Mouse (Mus musculus) urinary bladder, postnatal 10 days (tissue): ENCODE results near the gene Sec31b.

Experiments
- DNase-seq: peaks from one replicate; pipeline ENCODE4 v3.0.0; 2022; ENCODE audit warnings: low spot score

Gene Sec31b

DNA sequence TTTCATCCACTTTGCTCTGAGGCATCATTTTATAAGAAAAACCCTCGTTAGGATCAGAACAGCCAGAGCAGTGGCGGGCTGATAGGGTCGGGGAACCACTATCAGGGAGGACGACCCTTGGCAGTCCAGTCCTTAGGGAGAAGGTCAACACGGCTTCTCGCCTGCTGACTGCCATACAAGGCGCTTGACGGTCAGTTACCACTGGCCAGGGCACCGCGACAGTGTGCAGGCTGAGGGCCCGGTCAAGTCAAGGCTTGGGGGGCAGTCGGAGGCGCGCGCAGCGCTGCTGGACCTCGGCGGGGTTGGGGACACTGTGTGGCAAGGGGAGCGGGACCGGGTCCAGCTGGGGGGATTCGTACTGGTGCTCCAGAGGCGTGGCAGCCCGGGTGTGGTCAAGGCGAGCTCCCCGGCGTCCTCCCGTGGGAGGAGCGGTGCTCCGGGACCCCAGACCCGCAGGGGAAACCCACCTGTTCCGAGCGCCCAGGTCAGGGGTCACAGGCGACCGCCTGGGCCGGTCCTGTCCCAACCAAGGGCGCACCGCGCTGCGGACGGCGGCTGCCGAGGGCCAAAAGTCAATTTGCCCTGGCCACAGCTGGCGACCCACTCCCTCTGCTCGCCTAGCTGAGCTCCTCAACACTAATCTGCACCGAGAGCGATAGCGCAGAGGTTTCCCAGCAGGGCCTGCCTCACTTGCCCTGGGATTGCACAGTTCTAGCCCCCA lies at the start of gene Sec31b:
TSS of gene Sec31b (minus strand) at position 544 of the 721 bp plus-strand sequence.
- no peak for DNase-seq

DNA sequence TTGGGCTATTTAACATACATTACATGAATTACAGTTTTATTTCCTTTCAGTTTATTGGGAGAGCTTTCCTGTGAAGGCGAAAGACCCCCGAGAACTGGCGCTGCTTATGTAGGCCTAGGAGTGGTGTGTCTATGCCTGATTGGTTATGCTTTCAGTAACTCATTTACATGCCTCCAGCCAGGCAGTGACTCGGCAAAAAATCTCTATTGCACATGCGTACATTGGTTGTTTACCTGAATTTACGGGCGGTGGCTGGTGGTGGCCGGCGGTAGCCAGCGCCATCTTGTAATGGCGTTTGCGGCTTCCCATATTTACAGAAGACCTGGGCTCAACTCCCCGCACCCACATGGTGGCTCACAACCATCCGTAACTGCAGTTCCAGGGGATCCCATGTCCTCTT lies 48.5 kb upstream of the Sec31b start:
- DNase-seq = no peak

DNA sequence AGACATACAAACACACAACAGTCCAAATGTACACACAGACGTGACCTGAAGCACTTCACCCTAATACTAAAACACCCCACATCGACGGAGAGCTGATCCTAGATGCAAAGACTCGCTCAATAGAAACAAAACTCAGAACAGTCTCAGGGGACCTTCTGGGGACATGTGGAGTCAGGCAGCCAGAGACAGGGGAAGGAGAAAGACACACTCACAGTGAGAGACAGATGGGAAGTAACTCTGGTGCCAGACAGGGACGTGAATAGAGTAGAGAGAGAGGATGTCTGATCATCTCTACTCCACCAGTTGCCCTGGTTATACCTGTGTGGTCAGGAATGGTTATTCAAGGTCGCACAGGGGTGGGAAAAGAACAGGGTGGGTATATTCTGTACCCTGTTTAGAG lies 46.0 kb upstream of the Sec31b start:
- DNase-seq = no peak

DNA sequence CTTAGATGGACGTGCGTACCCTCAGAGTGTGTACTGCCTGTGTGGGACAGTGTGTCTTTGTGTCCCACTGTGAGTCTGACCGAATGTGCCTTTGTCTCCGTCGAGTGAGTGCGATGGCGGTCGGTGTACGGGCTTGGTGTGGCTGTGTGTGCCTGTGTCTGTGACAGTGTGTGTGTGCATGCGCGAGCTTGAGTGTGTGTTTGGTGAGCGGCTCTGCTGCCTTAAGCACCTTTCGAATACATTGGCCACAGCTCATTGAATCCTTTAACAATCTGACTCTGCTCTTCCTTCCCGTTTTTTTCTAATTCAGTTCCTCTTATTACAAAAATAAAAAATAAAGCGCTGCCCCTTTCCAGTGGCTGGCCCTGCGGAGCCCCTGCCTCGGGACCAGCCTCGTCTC lies 45.3 kb upstream of the Sec31b start:
- DNase-seq = no peak

DNA sequence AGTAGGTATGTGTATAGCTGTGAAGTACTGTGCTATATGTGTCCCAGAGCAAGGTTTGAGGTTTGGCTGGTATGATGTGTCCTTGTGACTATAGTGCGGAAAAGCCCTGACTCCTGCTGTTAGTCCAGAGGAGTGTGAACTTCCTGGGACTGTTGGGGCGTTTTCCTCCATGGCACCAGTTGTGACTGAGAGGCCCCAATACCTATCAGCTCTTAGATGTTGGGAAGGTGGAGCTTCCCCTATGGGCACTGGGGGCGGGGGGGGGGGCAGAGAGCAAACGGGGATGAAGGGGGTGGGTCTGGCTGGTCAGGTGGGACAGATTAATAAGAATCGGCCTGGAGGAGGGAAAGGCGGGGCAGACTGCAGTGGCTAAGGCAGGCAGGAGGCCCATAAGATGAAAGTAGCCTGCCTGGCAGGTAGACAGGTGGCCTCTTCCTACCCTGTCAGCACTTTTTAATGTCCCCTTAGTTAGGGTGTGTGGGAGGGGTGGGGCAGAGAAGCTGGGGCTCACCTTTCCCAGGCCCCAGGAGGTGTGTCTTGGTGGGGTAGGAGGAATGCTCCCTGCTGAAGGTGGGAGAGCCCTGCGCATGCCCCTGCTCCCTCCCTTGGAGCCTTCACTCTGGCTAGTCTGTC lies 44.0 kb upstream of the Sec31b start:
- no peak for DNase-seq

DNA sequence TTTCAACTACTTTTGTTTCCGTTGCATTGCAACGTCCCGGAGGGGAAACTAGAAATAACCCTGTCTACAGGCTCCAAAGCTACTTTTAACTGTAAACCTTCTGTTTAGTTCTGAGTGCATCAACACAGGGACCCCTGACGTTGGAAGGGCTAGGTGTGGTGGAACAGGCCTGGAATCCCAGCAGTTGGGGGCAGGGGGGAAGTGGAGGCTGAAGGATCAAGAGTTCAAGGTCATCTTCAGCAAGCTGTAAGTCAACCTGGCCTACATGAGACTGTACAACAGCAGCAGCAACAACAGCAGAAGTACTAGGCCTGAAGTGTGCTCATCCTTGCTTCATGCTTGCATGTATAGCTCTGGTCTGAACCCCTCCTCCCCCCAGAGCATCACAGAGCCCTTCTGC lies 42.4 kb upstream of the Sec31b start:
- DNase-seq = no peak

DNA sequence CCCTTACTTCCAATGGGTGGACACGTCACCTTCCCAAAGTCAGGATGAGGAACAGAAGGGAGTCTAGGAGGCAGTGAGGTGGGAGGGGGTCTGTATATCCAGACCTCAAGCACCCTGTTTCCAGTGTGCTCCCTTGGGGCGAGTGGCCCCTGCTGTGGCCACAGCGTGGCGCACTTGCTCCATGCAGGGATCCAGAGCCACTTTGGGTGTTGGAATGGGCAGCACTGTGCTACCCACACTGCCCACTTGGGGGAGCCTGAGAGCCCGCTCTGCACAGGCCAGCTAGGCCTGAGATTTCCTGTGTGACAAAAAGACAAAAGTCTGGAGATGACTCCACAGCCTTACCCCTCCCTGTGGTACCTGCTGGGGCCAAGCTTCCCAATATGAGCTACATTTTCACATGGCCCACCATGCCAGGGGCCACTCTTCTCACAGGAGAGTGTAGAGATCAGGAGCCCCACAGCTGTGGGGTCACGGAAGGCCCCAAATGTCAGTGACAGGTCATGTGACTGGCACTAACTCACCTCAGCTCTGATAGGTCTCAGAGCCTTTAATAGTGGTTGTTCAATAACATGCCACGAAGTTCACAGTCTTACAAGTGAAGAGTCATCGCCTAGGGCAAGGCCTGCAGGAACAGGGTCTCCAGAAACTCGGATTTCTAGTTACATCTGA lies 37.1 kb upstream of the Sec31b start:
- peak; percentile 77 for DNase-seq

DNA sequence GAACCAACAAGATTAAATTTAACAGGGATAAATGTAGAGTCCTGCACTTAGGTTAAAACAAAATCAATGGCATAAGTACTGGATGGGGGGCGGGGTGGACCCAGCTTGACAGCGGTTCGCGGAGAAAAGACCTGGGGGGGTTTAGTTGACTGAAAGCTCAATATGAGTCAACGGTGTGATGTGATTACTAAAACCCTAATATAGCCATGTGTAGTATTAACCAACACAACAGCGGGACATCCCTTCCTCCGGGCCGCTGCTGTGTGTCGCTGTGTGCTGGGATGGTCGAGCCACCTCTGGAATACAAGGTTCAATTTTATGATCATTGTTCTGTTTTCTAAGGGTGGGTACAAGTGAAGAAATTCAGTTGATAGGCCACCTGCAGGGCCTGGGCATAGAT lies 36.4 kb upstream of the Sec31b start:
- DNase-seq = no peak

DNA sequence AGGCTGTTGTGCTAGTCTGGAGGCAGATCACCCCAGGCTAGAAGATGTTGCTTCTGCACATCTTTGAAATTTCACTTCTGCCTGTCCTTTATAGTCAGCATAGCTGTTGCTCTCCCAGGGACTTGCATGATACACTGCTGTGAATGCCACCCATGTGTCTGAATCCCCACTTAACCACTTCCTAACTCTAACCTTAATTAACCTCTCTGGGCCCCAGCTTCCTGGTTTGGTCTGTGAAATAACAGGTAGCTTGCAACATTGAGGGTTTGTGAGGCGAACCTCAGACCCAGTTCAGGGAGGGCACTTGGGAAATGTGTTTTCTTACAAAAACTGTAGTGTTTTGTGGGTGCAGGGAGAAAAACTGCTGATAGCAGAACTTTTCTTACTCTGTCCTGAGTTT lies 32.4 kb upstream of the Sec31b start:
- no peak for DNase-seq

DNA sequence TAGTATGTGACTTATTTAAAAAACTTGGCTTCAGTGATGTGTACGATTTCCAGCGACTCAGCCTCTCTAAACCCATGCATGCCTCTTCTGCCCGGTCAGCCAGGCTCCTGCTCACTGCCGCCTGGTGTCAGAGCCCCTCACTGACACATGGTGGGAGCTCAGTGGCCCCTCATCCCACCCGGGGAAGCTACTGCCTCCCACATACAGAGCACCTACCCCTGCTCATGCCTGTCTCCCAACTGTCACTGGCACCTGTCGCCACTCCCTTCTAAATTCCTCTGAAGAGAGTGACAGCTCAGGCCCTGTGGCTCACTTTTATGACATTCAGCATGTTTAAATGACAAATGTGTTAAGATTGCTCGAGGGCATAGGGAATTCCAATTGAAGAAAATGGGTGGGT lies 30.6 kb upstream of the Sec31b start:
- DNase-seq = no peak

DNA sequence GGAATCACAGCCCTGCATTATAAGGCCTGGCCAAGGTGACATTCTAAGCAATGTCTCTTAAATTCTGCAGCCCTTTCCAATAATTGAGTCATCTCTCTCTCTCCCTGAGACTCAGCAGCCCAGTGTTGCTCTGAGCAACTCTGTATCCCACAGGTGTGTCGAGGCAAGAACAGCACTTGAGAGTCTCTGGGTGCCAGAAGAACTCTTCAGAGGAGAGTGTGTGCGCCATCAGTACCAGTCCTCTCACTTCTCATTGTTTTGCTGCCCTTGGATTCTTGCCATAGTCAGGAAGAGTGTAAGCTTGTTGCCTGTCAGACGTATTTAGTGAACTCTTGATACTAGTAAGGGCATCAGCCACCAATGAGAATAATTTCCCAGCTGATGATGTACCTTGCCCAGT lies 22.1 kb upstream of the Sec31b start:
- no peak for DNase-seq

DNA sequence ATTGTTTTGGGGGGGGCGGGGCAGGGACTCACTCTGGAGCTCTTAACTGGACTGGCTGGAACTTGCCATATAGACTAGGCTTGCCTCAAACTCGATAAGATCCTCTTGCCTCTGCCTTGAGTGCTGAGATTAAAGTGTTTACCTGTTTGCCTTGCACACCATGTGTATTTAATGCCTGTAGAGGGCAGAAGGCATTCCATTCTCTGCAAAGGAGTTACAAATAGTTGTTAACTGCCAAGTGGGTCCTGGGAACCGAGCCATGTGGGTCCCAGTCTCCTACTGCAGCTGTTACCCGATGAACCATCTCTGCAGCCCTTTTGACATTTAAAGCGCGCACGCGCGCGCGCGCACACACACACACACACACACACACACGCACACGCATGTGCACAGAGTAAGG lies 18.3 kb upstream of the Sec31b start:
- DNase-seq = no peak

DNA sequence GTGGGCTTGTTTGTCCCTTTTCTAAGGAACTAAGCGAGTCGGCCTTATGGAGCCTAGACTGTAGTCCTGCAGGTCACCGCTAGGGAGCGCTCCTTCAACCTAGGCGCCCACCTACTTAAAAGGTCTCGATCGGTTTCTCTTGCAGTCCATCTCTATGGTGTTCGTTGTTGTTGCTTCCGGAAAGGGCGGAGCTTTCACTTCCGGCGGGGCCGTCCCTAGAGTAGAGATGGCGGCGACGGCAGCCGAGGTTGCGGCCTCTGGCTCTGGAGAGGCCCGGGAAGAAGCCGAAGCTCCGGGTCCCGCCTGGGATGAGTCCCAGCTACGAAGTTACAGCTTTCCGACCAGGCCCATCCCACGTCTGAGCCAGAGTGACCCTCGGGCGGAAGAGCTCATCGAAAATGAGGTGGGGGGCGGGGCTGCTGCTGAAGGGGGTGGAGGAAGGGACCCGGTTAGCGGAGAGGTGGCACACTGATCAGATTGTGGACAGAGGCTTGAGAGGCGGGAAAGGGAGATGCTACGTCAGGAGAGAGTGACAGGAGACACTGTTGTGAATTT lies 17.1 kb upstream of the Sec31b start, which contains the start of gene Hif1an:
TSS of gene Hif1an (plus strand) at position 199 of the 555 bp plus-strand sequence.
- peak; percentile 74 for DNase-seq

DNA sequence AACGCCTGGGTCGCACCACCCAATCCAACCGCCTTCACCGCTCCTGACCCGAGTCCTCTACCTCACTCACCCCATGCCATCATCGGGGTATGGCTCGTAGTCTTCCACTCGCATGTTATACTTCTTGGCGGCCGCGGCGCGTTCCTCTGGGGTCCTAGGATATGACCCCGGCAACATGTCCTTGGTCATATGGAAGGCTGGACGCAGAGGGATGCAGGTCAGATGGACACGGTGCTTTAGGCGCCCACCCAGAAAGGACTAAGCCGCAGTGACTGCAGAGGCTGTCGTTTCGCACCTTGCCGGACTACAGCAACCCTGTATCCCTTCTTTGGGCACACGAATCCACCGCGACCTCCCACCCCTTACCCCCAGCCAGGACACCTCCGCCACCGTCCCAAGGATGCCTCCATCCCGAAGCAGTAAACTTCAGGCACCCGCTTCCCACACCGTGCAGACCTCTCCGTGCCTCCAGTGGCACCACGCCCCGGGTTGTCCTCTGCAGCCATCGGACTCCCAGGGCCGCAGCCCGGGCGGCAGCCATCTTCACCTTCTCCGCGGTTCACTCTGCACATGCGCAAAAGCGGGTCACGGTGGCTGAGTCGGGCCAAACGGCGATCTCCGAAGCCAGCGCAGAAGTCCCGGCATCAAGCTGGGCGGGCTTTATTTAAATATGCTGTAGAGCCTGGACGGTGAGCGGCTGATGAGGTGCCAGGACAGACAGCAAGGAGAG lies 9.4 kb upstream of the Sec31b start, which contains the start of gene Ndufb8:
TSS of gene Ndufb8 (minus strand) at position 580 of the 730 bp plus-strand sequence.
- peak; percentile 91 for DNase-seq

DNA sequence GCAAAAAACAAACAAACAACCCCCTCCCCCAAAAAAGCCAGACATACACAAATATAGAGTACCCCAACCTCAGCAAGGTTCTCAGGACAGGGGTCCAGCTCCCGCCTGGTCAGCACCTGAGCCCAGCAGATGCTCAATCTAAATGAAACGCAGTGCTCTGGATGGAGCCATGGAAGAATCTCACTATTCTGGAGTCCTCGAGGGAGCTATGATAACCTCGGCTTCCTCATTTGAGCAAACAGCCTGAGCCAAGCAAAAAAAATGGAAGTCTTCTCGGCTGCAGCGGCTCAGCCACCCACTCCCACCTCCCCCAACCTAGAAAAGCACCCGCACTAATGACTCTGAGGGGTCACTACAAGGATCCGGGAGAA lies 8.8 kb upstream of the Sec31b start:
- DNase-seq = no peak

DNA sequence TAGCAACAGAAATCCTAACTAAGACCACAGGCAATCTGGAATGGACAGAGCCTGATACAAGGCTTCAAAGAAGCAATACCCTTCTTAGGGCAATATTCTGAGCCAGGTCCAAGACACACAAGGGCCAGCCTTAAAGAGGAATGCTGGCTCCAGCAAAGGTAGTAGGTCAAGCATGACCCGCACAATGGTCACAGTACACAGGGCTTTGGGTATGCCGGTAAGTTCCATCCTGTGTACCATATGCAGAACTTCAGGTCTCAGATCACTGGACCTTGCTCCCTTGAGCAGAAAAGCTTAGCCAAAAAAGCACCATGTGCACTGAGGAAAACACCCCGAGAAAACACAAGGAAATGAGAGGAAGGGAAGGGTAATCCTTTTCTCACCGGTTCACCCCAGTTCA lies 7.6 kb upstream of the Sec31b start:
- no peak for DNase-seq

DNA sequence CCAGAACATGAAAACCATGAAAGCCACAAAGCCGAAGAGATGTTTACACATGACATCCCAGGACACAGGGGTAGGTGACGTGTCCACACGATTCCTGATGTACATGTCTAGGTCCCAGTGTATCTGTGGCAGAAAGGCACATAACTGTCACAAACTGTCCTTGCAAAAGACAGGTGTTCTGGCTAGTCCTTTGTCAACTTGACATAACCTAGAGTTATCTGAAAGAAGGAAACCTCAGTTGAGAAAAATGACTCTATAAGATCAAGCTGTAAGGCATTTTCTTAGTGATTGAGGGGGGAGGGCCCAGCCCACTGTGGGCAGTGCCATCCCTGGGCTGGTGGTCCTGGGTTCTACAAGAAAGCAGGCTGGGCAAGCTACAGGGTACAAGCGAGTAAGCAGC lies 7.1 kb upstream of the Sec31b start, which contains the start of gene Gm20538:
TSS of gene Gm20538 (minus strand) at position 101 of the 400 bp plus-strand sequence.
- DNase-seq = no peak

DNA sequence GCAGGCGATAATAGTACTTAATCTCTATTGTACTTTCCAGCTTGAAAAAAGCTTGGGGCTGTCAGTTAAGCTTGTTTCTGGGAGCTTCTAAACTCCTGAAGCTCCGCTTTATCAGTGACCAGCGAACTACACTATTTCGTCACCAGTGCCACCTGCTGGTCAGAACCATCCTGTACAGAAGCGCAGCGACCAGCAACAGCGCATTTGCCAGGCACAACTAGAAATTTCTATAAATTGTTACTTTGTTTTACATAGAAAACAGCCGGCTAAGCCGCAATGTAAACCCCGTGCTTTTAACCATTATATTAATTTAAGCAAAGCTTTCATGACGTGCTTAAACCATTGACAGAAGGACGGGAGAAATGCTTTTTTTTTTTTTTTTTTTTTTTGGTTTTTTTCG lies 889 bp downstream of the Sec31b start:
- DNase-seq = peak; percentile 26

DNA sequence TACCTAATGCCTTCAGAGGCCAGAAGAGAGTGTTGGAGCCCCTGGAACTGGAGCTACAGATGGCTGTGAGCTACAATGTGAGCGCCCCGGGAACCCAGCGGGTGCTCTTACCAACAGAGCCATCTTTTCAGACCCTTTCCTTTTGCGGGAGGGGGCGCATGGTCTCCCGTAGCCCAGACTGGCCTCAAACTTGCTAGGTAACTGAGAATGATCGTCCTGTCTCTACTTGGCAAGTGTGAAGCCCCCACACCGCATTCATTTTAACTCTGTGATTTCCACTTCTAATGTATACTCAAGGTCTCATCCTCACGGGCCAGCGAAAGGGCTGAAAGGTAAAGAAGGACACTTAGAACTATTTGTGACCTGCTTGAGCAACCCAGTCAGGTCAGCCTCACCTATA lies 1.3 kb downstream of the Sec31b start:
- no peak for DNase-seq

DNA sequence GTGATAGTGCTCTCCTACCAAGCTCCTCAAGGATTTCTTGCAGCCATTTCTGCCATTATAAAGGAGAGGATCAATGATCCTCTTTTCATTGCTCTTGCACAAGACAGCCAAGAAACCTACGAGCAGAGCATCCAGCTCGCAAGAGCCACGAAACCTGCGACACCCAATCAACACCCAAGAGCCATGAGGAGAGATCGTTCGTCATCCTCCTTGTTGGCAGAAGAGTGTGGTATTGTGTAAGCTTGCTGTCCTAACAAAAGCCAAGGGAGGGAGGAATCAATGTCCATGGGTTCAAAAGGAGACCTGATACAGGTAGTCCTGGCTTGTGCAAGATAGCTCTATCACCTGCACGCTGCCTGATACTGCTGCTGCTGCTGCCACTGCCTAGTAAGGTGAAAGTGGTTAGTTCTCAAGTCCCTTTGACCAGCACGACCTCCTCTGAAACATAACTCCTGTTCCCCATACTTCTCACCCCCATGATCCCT lies 2.9 kb downstream of the Sec31b start:
- DNase-seq = no peak

DNA sequence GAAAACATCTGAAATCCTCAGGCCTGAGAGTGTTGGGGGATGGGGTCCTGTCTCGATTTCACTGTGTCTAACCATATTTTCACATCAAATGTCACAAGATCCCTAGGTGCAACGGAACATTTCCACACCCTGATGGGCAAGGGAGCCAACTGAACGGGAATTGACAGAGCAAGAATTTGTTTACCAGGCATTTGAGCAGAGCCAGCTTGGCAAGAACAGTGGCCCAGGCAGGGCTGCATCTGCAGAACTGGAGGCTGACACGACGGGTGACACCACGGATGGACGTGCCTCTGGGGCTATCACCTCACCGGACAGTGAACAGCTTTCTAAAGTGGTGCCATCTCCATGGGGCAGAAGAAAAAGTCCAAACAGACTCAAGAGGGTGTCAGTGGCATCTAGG lies 8.2 kb downstream of the Sec31b start:
- DNase-seq = no peak

DNA sequence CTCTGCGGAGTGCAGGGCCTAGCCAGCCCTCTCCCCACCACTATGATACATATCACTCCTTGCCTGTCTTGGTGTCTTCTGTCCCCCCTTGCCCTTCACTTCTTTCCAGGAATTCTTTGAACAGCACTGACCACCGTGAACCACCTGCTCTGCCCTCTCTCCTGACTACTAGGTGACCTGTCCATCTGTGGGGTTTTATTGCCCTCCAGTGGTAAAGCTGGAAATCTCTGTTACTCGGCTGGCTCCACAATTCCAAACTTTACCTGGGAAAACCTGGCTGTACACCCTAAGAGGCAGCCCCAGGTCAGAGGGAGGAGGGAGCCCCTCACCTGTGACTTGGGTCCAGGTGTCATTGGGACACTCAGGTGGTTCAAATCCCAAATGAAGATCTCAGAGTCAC lies 10.3 kb downstream of the Sec31b start:
- DNase-seq = no peak
